ENCODE assay signal across 13 mouse cellular contexts in the genomic region with DNA sequence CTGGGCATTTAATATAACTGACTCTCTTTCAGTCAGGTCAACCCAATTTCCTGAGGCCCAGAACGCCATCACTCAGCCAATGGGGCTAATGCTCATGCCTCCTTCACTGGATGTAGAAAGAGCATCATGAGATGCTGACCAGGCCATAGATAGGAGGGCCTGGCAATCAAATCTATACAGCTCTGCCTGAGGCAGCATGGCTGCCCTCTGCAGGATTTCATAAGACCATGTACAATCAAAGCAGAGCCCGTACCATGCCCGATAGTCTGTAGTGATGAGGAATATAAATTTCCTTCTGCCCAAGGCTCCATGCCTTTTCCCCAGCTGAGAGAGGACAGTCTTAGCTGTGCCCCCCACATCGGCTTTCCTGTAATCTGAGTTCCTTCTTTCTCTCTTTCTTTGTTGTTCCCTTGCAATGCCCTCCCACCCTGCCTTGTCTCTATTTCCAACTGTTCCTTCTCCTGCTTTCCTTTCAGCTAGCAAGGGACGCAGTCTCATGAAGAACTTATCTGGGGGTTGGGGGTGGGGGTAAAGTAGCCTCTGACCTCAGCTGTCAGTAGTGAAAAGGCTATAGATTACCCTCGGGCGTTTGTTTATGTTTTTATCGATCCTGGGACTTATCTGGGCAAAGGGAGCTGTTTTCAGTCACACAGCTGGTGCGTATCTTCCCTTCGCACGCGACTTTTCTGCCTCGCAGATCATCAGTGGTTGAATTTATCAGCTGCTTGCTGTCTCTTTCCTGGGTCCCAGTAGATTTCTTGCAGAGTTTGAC. TPM values are rescaled to one million over a fixed set of nuclear protein-coding genes. Genes with fewer than 3 reads are reported as not detected.
DNase-seq lines count a peak whose midpoint lies in the region; ATAC-seq lines count a peak whose summit lies in the region.
"Had no signal": no experiment of that assay in that cellular context is flagged by ENCODE, and none has a peak within 500 bp of the region (broad histone marks: within the 10 kb centered on the region; RNA-seq: fewer than 3 reads in every experiment).

No protein-coding gene starts in this region.

- H3K9ac ChIP-seq in hindbrain, embryonic 14.5 days = no peak overlapping the region
- no peak overlapping the region for H3K9ac ChIP-seq in neural tube, embryonic 13.5 days
- H3K9ac ChIP-seq in neural tube, embryonic 15.5 days (replicated peaks) = no peak overlapping the region
- H3K9ac ChIP-seq in intestine, embryonic 15.5 days = no peak overlapping the region
- 0 out of 2 replicates have a peak overlapping the region, but pooled peaks have one; percentile 17 for H3K9ac ChIP-seq in stomach, embryonic 16.5 days (ENCODE audit: low read length)
- H3K9ac ChIP-seq: limb, embryonic 15.5 days had no signal

- no peak overlapping the region for H3K4me2 ChIP-seq in hindbrain, embryonic 14.5 days (replicated peaks)
- H3K4me2 ChIP-seq in neural tube, embryonic 13.5 days = no peak overlapping the region
- no peak overlapping the region for H3K4me2 ChIP-seq in neural tube, embryonic 15.5 days
- peak overlapping the region; percentile 10; the same call in 1 of the 2 replicates for H3K4me2 ChIP-seq in intestine, embryonic 15.5 days (replicated peaks)
- H3K4me2 ChIP-seq in stomach, embryonic 16.5 days (ENCODE audit: low read depth, low read length) = peak overlapping the region; percentile 27
- H3K4me2 ChIP-seq: limb, embryonic 15.5 days had no signal

- peaks cover 14% of the 10 kb centered on the region for H3K4me1 ChIP-seq in hindbrain, embryonic 10.5 days (replicated peaks)
- H3K4me1 ChIP-seq in hindbrain, embryonic 14.5 days (replicated peaks; ENCODE audit: control insufficient read depth, insufficient read depth, low read length) = no peaks in the 10 kb centered on the region
- no peaks in the 10 kb centered on the region for H3K4me1 ChIP-seq in neural tube, embryonic 13.5 days (replicated peaks)
- H3K4me1 ChIP-seq in neural tube, embryonic 15.5 days = no peaks in the 10 kb centered on the region
- H3K4me1 ChIP-seq in intestine, embryonic 15.5 days (replicated peaks) = no peaks in the 10 kb centered on the region; the same call in 1 of the 2 replicates
- 0 out of 2 replicates have a peak, but pooled peaks cover 4% of the 10 kb centered on the region for H3K4me1 ChIP-seq in stomach, embryonic 16.5 days (ENCODE audit: control insufficient read depth, insufficient read depth, low read length)
- H3K4me1 ChIP-seq: limb, embryonic 15.5 days had no signal

- H3K27me3 ChIP-seq in hindbrain, embryonic 10.5 days (ENCODE audit: insufficient read depth, poor library complexity, severe bottlenecking) = no peaks in the 10 kb centered on the region
- H3K27me3 ChIP-seq in hindbrain, embryonic 14.5 days (ENCODE audit: control insufficient read depth, insufficient read depth, low read length) = no peaks in the 10 kb centered on the region
- H3K27me3 ChIP-seq in neural tube, embryonic 13.5 days = no peaks in the 10 kb centered on the region
- H3K27me3 ChIP-seq in neural tube, embryonic 15.5 days (replicated peaks) = no peaks in the 10 kb centered on the region
- H3K27me3 ChIP-seq in intestine, embryonic 15.5 days (replicated peaks) = no peaks in the 10 kb centered on the region
- H3K27me3 ChIP-seq in stomach, embryonic 16.5 days (ENCODE audit: control insufficient read depth, insufficient read depth, low read length) = no peaks in the 10 kb centered on the region
- H3K27me3 ChIP-seq: limb, embryonic 15.5 days had no signal

- no peak overlapping the region for H3K4me3 ChIP-seq in hindbrain, embryonic 10.5 days
- H3K4me3 ChIP-seq in hindbrain, embryonic 14.5 days (replicated peaks; ENCODE audit: low read length) = no peak overlapping the region
- H3K4me3 ChIP-seq in neural tube, embryonic 13.5 days = no peak overlapping the region
- H3K4me3 ChIP-seq in neural tube, embryonic 15.5 days (replicated peaks) = no peak overlapping the region
- no peak overlapping the region for H3K4me3 ChIP-seq in intestine, embryonic 15.5 days (replicated peaks)
- H3K4me3 ChIP-seq in stomach, embryonic 16.5 days (replicated peaks; ENCODE audit: low read length) = no peak overlapping the region
- H3K4me3 ChIP-seq: limb, embryonic 15.5 days had no signal

- no peak for ATAC-seq in hindbrain, embryonic 14.5 days (ENCODE audit: low FRiP score)
- ATAC-seq in neural tube, embryonic 13.5 days (ENCODE audit: low read depth) = no peak
- no peak for ATAC-seq in neural tube, embryonic 15.5 days (ENCODE audit: low FRiP score)
- ATAC-seq in intestine, embryonic 15.5 days = no peak
- ATAC-seq in stomach, embryonic 16.5 days (ENCODE audit: insufficient read depth, low FRiP score) = peak; percentile 40; the same call in 1 of the 2 replicates
- ATAC-seq: forebrain, embryonic 14.5 days had no signal

- H3K36me3 ChIP-seq in hindbrain, embryonic 10.5 days = no peaks in the 10 kb centered on the region
- H3K36me3 ChIP-seq in hindbrain, embryonic 14.5 days (replicated peaks; ENCODE audit: control insufficient read depth, insufficient read depth) = no peaks in the 10 kb centered on the region
- no peaks in the 10 kb centered on the region for H3K36me3 ChIP-seq in neural tube, embryonic 13.5 days
- no peaks in the 10 kb centered on the region for H3K36me3 ChIP-seq in neural tube, embryonic 15.5 days
- no peaks in the 10 kb centered on the region for H3K36me3 ChIP-seq in intestine, embryonic 15.5 days
- H3K36me3 ChIP-seq in stomach, embryonic 16.5 days (ENCODE audit: control insufficient read depth, insufficient read depth, low read length) = no peaks in the 10 kb centered on the region
- H3K36me3 ChIP-seq: limb, embryonic 15.5 days had no signal

- DNase-seq in hindbrain, embryonic 10.5 days (ENCODE audit: low spot score) = peak; percentile 13
- DNase-seq in hindbrain, embryonic 14.5 days (ENCODE audit: low spot score) = no peak
- no peak for DNase-seq in urinary bladder, adult 18-20 months (ENCODE audit: low spot score in 2 of 2)
- DNase-seq in right cerebral cortex, postnatal 14 days = no peak
- DNase-seq: cerebellum, postnatal 14 days; kidney, adult 18-20 months; right cerebral cortex, postnatal 4 days had no signal

- WGBS in hindbrain, embryonic 10.5 days = 59% methylated on average over 13 of the region's 13 CpGs
- 63% methylated on average over 13 of the region's 13 CpGs for WGBS in hindbrain, embryonic 14.5 days
- 70% methylated on average over 13 of the region's 13 CpGs for WGBS in neural tube, embryonic 13.5 days
- 72% methylated on average over 13 of the region's 13 CpGs for WGBS in neural tube, embryonic 15.5 days
- whole genome bisulfite sequencing in intestine, embryonic 15.5 days = 27% methylated on average over 13 of the region's 13 CpGs
- WGBS in stomach, embryonic 16.5 days = 16% methylated on average over 13 of the region's 13 CpGs

- H3K27ac ChIP-seq in hindbrain, embryonic 10.5 days = peak overlapping the region; percentile 70
- H3K27ac ChIP-seq in hindbrain, embryonic 14.5 days = no peak overlapping the region; the same call in 1 of the 2 replicates
- 0 out of 2 replicates have a peak overlapping the region, but pooled peaks have one; percentile 54 for H3K27ac ChIP-seq in neural tube, embryonic 13.5 days (replicated peaks)
- H3K27ac ChIP-seq in neural tube, embryonic 15.5 days (replicated peaks) = no peak overlapping the region
- H3K27ac ChIP-seq in intestine, embryonic 15.5 days = no peak overlapping the region
- H3K27ac ChIP-seq in stomach, embryonic 16.5 days (ENCODE audit: low read length) = no peak overlapping the region
- H3K27ac ChIP-seq: limb, embryonic 15.5 days had no signal

- no peaks in the 10 kb centered on the region for H3K9me3 ChIP-seq in hindbrain, embryonic 10.5 days
- no peaks in the 10 kb centered on the region for H3K9me3 ChIP-seq in hindbrain, embryonic 14.5 days (ENCODE audit: control insufficient read depth, low read length)
- H3K9me3 ChIP-seq in neural tube, embryonic 13.5 days = no peaks in the 10 kb centered on the region
- no peaks in the 10 kb centered on the region for H3K9me3 ChIP-seq in neural tube, embryonic 15.5 days (replicated peaks)
- no peaks in the 10 kb centered on the region for H3K9me3 ChIP-seq in intestine, embryonic 15.5 days
- H3K9me3 ChIP-seq in stomach, embryonic 16.5 days (replicated peaks; ENCODE audit: control insufficient read depth, low read length) = no peaks in the 10 kb centered on the region
- H3K9me3 ChIP-seq: limb, embryonic 15.5 days had no signal

RNA-seq across cellular contexts. Expression of gene Zfyve27, which starts 5.3 kb away (rescaled TPM):
- 35.3 and 40.2 TPM in 2 replicates for polyA plus RNA-seq in hindbrain, embryonic 10.5 days (2016; fragmentation: Nextera tagmentation; extraction: Ambion mirVana)
- 35.1 and 35.7 TPM in 2 replicates for polyA plus RNA-seq in hindbrain, embryonic 14.5 days (2014; fragmentation: Nextera tagmentation; extraction: Ambion mirVana)
- polyA plus RNA-seq in neural tube, embryonic 13.5 days (2015; fragmentation: Nextera tagmentation; extraction: Ambion mirVana) = 62.0 and 65.1 TPM in 2 replicates
- 58.0 and 62.6 TPM in 2 replicates for polyA plus RNA-seq in neural tube, embryonic 15.5 days (2015; fragmentation: Nextera tagmentation; extraction: Ambion mirVana)
- polyA plus RNA-seq in intestine, embryonic 15.5 days (2015; fragmentation: Nextera tagmentation; extraction: Ambion mirVana) = 20.6 and 21.5 TPM in 2 replicates
- polyA plus RNA-seq in stomach, embryonic 16.5 days (2015; fragmentation: Nextera tagmentation; extraction: Ambion mirVana) = 23.8 and 24.5 TPM in 2 replicates

RNA-seq across cellular contexts. Expression of gene Marveld1, which starts 11.2 kb away (rescaled TPM):
- 3.1 and 3.6 TPM in 2 replicates for polyA plus RNA-seq in hindbrain, embryonic 10.5 days (2016; fragmentation: Nextera tagmentation; extraction: Ambion mirVana)
- polyA plus RNA-seq in hindbrain, embryonic 14.5 days (2014; fragmentation: Nextera tagmentation; extraction: Ambion mirVana) = 2.7 and 3.2 TPM in 2 replicates
- 3.2 and 4.1 TPM in 2 replicates for polyA plus RNA-seq in neural tube, embryonic 13.5 days (2015; fragmentation: Nextera tagmentation; extraction: Ambion mirVana)
- polyA plus RNA-seq in neural tube, embryonic 15.5 days (2015; fragmentation: Nextera tagmentation; extraction: Ambion mirVana) = 3.6 and 4.0 TPM in 2 replicates
- polyA plus RNA-seq in intestine, embryonic 15.5 days (2015; fragmentation: Nextera tagmentation; extraction: Ambion mirVana) = 9.4 and 12.3 TPM in 2 replicates
- polyA plus RNA-seq in stomach, embryonic 16.5 days (2015; fragmentation: Nextera tagmentation; extraction: Ambion mirVana) = 8.7 and 8.9 TPM in 2 replicates

RNA-seq across cellular contexts. Expression of gene Avpi1, which starts 29.6 kb away (rescaled TPM):
- polyA plus RNA-seq in hindbrain, embryonic 10.5 days (2016; fragmentation: Nextera tagmentation; extraction: Ambion mirVana) = 17.5 and 19.0 TPM in 2 replicates
- 7.9 and 10.3 TPM in 2 replicates for polyA plus RNA-seq in hindbrain, embryonic 14.5 days (2014; fragmentation: Nextera tagmentation; extraction: Ambion mirVana)
- polyA plus RNA-seq in neural tube, embryonic 13.5 days (2015; fragmentation: Nextera tagmentation; extraction: Ambion mirVana) = 9.1 and 9.7 TPM in 2 replicates
- 11.1 and 14.2 TPM in 2 replicates for polyA plus RNA-seq in neural tube, embryonic 15.5 days (2015; fragmentation: Nextera tagmentation; extraction: Ambion mirVana)
- polyA plus RNA-seq in intestine, embryonic 15.5 days (2015; fragmentation: Nextera tagmentation; extraction: Ambion mirVana) = 36.4 and 40.7 TPM in 2 replicates
- polyA plus RNA-seq in stomach, embryonic 16.5 days (2015; fragmentation: Nextera tagmentation; extraction: Ambion mirVana) = 52.4 and 63.5 TPM in 2 replicates

RNA-seq across cellular contexts. Expression of gene Sfrp5, which starts 43.6 kb away (rescaled TPM):
- polyA plus RNA-seq in hindbrain, embryonic 10.5 days (2016; fragmentation: Nextera tagmentation; extraction: Ambion mirVana) = 0.26 and 0.46 TPM in 2 replicates
- polyA plus RNA-seq in hindbrain, embryonic 14.5 days (2014; fragmentation: Nextera tagmentation; extraction: Ambion mirVana) = 2.8 and 2.9 TPM in 2 replicates
- polyA plus RNA-seq in neural tube, embryonic 13.5 days (2015; fragmentation: Nextera tagmentation; extraction: Ambion mirVana) = 20.0 and 26.8 TPM in 2 replicates
- 6.8 and 6.9 TPM in 2 replicates for polyA plus RNA-seq in neural tube, embryonic 15.5 days (2015; fragmentation: Nextera tagmentation; extraction: Ambion mirVana)
- 9.2 and 14.0 TPM in 2 replicates for polyA plus RNA-seq in intestine, embryonic 15.5 days (2015; fragmentation: Nextera tagmentation; extraction: Ambion mirVana)
- 6.7 and 6.9 TPM in 2 replicates for polyA plus RNA-seq in stomach, embryonic 16.5 days (2015; fragmentation: Nextera tagmentation; extraction: Ambion mirVana)

Comparison
In these comparisons a context has a peak if more than half of its experiments do, and no peak if none do; other contexts are left out.
1. H3K27ac ChIP-seq: peak in hindbrain, embryonic 10.5 days (single experiment) and neural tube, embryonic 13.5 days (single experiment); none in hindbrain, embryonic 14.5 days (single experiment), neural tube, embryonic 15.5 days (single experiment), intestine, embryonic 15.5 days (single experiment) and stomach, embryonic 16.5 days (single experiment).
2. H3K4me2 ChIP-seq: peak in intestine, embryonic 15.5 days (single experiment) and stomach, embryonic 16.5 days (single experiment); none in hindbrain, embryonic 14.5 days (single experiment), neural tube, embryonic 13.5 days (single experiment) and neural tube, embryonic 15.5 days (single experiment).